In genomic region chr14:47181497-47182290, GRCm38 (mm10) we compare ENCODE assay signal across 8 mouse cellular contexts. TPM values are rescaled to one million over a fixed set of nuclear protein-coding genes. Genes with fewer than 3 reads are reported as not detected.
A peak's percentile ranks its signal among the peaks of the same experiment; 100 is the strongest.
DNase-seq lines count a peak whose midpoint lies in the region; ATAC-seq lines count a peak whose summit lies in the region.

No protein-coding gene starts in this region.

- no peak overlapping the region for H3K9ac ChIP-seq in hindbrain, embryonic 14.5 days

- no peak overlapping the region for H3K27ac ChIP-seq in hindbrain, embryonic 14.5 days

- intact Hi-C loops in left cerebral cortex, postnatal 4 days (cut with DNase I): no loop called here

- 54% methylated on average over 11 of the region's 11 CpGs for WGBS in hindbrain, embryonic 14.5 days

- ATAC-seq in common myeloid progenitor, adult 5-6 weeks (replicated peaks; ENCODE audit: low read depth, poor library complexity, severe bottlenecking): peak; percentile 34
- peak; percentile 37; the same call in 1 of the 2 replicates for ATAC-seq in hindbrain, embryonic 14.5 days (ENCODE audit: low FRiP score)

- no peaks in the 10 kb centered on the region for H3K36me3 ChIP-seq in hindbrain, embryonic 14.5 days (replicated peaks; ENCODE audit: control insufficient read depth, insufficient read depth)

- H3K4me2 ChIP-seq in hindbrain, embryonic 14.5 days (replicated peaks): no peak overlapping the region

- H3K9me3 ChIP-seq in hindbrain, embryonic 14.5 days (ENCODE audit: control insufficient read depth, low read length): no peaks in the 10 kb centered on the region

- peak; percentile 27 for DNase-seq in embryo, embryonic 10.5 days (ENCODE audit: low spot score)
- no peak for DNase-seq in embryo, embryonic 10 days (ENCODE audit: low spot score)
- peak; percentile 87 for DNase-seq in testis, postnatal 10 days (ENCODE audit: low spot score)
- DNase-seq in testis, postnatal 14 days (ENCODE audit: low spot score): no peak
- DNase-seq in hindbrain, embryonic 14.5 days (ENCODE audit: low spot score): peak; percentile 77
- peak; percentile 84 for DNase-seq in left cerebral cortex, postnatal 4 days
- DNase-seq in right cerebral cortex, postnatal 4 days: peak; percentile 73

- 0 out of 2 replicates have a peak, but pooled peaks cover 9% of the 10 kb centered on the region for H3K27me3 ChIP-seq in hindbrain, embryonic 14.5 days (ENCODE audit: control insufficient read depth, insufficient read depth, low read length)

- no peaks in the 10 kb centered on the region for H3K4me1 ChIP-seq in hindbrain, embryonic 14.5 days (replicated peaks; ENCODE audit: control insufficient read depth, insufficient read depth, low read length)

- no peak overlapping the region for H3K4me3 ChIP-seq in hindbrain, embryonic 14.5 days (replicated peaks; ENCODE audit: low read length)

RNA-seq across cellular contexts. Expression of gene Gch1, which starts 7.5 kb away (rescaled TPM):
- 4.3 and 7.2 TPM in 2 replicates for total RNA-seq in common myeloid progenitor, adult 5-6 weeks (2017)
- polyA plus RNA-seq in hindbrain, embryonic 14.5 days (2014; fragmentation: Nextera tagmentation; extraction: Ambion mirVana): 5.2 and 6.4 TPM in 2 replicates
- total RNA-seq in left cerebral cortex, postnatal 4 days (2021): under 1 TPM; 0.74 to 0.83 TPM

Comparison
In these comparisons a context has a peak if more than half of its experiments do, and no peak if none do; other contexts are left out.
1. DNase-seq: peak in embryo, embryonic 10.5 days (single experiment), testis, postnatal 10 days (single experiment), hindbrain, embryonic 14.5 days (single experiment), left cerebral cortex, postnatal 4 days (single experiment) and right cerebral cortex, postnatal 4 days (single experiment); none in embryo, embryonic 10 days (single experiment) and testis, postnatal 14 days (single experiment).